Mouse (Mus musculus) stomach, embryonic 14.5 days (tissue): Measurements from ENCODE around the gene Aven. TPM values are rescaled to one million over a fixed set of nuclear protein-coding genes. Genes with fewer than 3 reads are reported as not detected.

Source experiments
- ATAC-seq: fragments of 200-750 bp; cut with Nextera tagmentation; 2 replicates; pipeline ENCODE4 v1.8.0; 2017; ENCODE audit warnings: low read depth, moderate TSS enrichment; ENCODE audit not compliant: insufficient number of reproducible peaks, insufficient read depth, low FRiP score
- H3K27ac ChIP-seq: fragments of 300-500 bp; sonication (generic); 2 replicates; pipeline ENCODE4 v1.5.1; 2014; ENCODE audit warnings: mild to moderate bottlenecking, low read length, moderate library complexity, mixed read lengths
- H3K27me3 ChIP-seq: fragments of 300-500 bp; sonication (generic); 2 replicates; pipeline ENCODE4 v1.6.1; 2014; ENCODE audit warnings: low read length, control low read depth, mixed read lengths; ENCODE audit not compliant: control insufficient read depth, insufficient read depth
- H3K36me3 ChIP-seq: fragments of 300-500 bp; sonication (generic); 2 replicates; pipeline ENCODE4 v1.6.1; 2014; ENCODE audit warnings: mild to moderate bottlenecking, control low read depth, low read length, moderate library complexity, mixed read lengths; ENCODE audit not compliant: control insufficient read depth, insufficient read depth
- H3K4me1 ChIP-seq: fragments of 300-500 bp; sonication (generic); 2 replicates; pipeline ENCODE4 v1.6.1; 2014; ENCODE audit warnings: low read length, control low read depth, mixed read lengths; ENCODE audit not compliant: control insufficient read depth, insufficient read depth
- H3K4me2 ChIP-seq: fragments of 300-500 bp; sonication (generic); replicated peaks from 2 replicates; pipeline ENCODE4 v1.6.1; 2014; ENCODE audit warnings: low read depth, low read length, control low read depth
- H3K4me3 ChIP-seq: fragments of 300-500 bp; sonication (generic); 2 replicates; pipeline ENCODE4 v1.5.1; 2014; ENCODE audit warnings: low read depth, low read length, control low read depth
- H3K9ac ChIP-seq: fragments of 300-500 bp; sonication (generic); replicated peaks from 2 replicates; pipeline ENCODE4 v1.6.1; 2014; ENCODE audit warnings: low read depth, mild to moderate bottlenecking, control low read depth, low read length, moderate library complexity, mixed read lengths
- H3K9me3 ChIP-seq: fragments of 300-500 bp; sonication (generic); 2 replicates; pipeline ENCODE4 v1.6.1; 2016; ENCODE audit warnings: low read depth, low read length, control low read depth; ENCODE audit not compliant: control insufficient read depth
- WGBS: fragments of 180-500 bp; shearing (Covaris S2); extraction: QIAGEN DNeasy Blood & Tissue Kit; methylation state at CpG from one replicate; pipeline ENCODE4 v1.1.7; 2014; 5-methylcytosine and 5-hydroxymethylcytosine counted together
- microRNA-seq: library from miRNA; unstranded; fragments of <30 nt; microRNA quantifications from one replicate; pipeline ENCODE4, GENCODE M21; 2016
- polyA plus RNA-seq: library from polyadenylated mRNA; unstranded; fragments of >200 nt; fragmentation: Nextera tagmentation; extraction: Ambion mirVana; gene quantifications from 2 replicates; pipeline ENCODE4 v1.2.1, GENCODE M21; 2014

Gene Aven
- polyA plus RNA-seq, 1 experiment from 2014 or later: 7.1 TPM

GRCm38 (mm10) chr2:112677246-112677645 is 184.5 kb downstream of the Aven start:
- Histone ChIP-seq H3K4me1 (no peaks in the 10 kb centered on the region), H3K27me3 (no peaks in the 10 kb centered on the region), H3K9me3 (no peaks in the 10 kb centered on the region), H3K9ac (no peak overlapping the region), H3K4me2 (no peak overlapping the region), H3K4me3 (no peak overlapping the region), H3K27ac (no peak overlapping the region), H3K36me3 (no peaks in the 10 kb centered on the region)
- 73% methylated on average over 1 of the region's 1 CpGs for WGBS
- ATAC-seq: no peak

DNA sequence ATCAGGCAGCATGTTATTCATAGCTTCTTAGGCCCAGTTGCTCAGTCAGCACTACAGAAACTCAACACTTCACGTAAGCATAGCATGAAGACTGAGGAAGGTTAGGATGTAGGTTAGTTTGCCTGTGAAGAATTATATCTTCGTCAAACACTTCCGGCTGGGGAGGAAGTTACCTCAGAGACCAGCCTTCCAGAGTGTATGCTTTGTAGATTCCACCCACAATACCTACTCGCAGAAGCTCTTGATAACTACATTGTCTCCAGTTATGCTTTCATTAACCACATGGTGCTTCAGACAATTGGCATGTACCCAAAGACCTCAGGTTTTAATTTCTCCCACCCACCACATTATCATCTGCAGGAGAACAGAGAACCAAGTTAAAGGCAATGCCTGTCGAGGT is 189.1 kb downstream of the Aven start:
- H3K4me1 ChIP-seq: no peaks in the 10 kb centered on the region
- 78% methylated on average over 5 of the region's 5 CpGs for WGBS
- H3K9me3 ChIP-seq: no peaks in the 10 kb centered on the region
- H3K36me3 ChIP-seq: no peaks in the 10 kb centered on the region
- H3K27me3 ChIP-seq: no peaks in the 10 kb centered on the region
- no peak overlapping the region for H3K9ac ChIP-seq
- H3K4me3 ChIP-seq: no peak overlapping the region
- H3K4me2 ChIP-seq: no peak overlapping the region
- H3K27ac ChIP-seq: no peak overlapping the region
- no peak for ATAC-seq

Small RNA genes within 50 kb of the gene (microRNA-seq; reads per million reads assigned to microRNA genes)
- not detected for gene Gm44374

Other genes starting within 250 kb of the Aven start
- not detected in 2 replicates for gene Nutm1, start 233.7 kb upstream of the Aven start, polyA plus RNA-seq
- 197 and 199 TPM in 2 replicates for gene Nop10, start 231.0 kb upstream of the Aven start, polyA plus RNA-seq
- gene Slc12a6, start 227.1 kb upstream of the Aven start, polyA plus RNA-seq: 18.9 and 19.9 TPM in 2 replicates
- not detected in 2 replicates for gene Gm21985, start 226.7 kb upstream of the Aven start, polyA plus RNA-seq
- gene Emc4, start 124.9 kb upstream of the Aven start, polyA plus RNA-seq: 90.8 and 98.1 TPM in 2 replicates
- gene Katnbl1, start 113.8 kb upstream of the Aven start, polyA plus RNA-seq: 47.7 and 49.3 TPM in 2 replicates
- 17.5 and 19.4 TPM in 2 replicates for gene Emc7, start 38.0 kb upstream of the Aven start, polyA plus RNA-seq
- gene Chrm5, start 12.2 kb upstream of the Aven start, polyA plus RNA-seq: 0.36 TPM in 1 of 2 replicates, not detected in the other